Mouse (Mus musculus): ENCODE data around the gene Hoxb6. TPM values are rescaled to one million over a fixed set of nuclear protein-coding genes. Genes with fewer than 3 reads are reported as not detected.

Hoxb6 gene
- total and polyA plus RNA-seq, 3 experiments = 0.53 to 1.1 TPM; not detected in 1

DNA sequence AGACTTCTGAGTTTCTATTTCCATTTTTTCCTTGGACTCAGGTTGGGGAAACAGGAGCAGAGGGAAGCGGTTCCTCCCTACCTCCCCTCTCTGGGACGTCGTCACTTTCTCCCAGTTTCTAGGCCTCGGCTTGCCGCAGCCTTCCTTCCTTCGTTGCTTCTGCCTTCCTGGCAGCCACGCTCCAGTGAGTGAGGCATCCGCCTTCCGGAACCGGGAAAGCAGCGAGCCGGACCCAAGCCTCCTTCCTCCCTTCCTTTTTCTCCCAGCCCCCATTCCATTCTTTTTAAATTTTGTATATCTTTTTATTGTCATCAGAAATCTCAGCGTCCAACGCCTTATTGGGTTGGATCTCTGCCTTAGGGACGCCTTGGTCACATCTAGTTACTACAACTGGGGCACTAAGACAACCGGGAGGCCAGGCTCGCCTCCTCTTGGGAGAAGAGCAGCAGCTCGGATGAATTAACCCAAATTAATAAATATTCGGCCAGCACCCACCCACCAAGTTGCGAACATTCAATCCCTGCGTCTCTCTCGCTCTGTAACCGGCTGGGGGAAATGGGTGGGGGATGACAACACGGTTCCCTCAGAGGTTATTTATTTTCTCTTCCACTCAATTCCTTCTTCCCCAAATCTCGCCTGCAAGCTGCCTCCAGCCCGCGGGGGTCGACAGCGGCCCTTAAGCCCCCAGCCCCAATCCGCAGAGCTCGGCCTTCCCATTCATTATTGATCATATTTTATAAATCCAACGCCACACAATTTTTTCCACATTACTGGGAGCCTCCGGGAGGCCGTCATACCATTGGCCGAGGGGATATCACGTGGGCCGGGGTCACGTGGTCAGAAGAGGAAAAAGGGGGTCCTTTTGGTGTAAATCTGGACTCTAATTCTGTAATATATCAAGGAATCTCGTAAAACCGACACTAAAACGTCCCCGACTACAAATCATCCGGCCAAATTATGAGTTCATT lies 6.2 kb upstream of the Hoxb6 start, which contains the start of gene Hoxb7:
Gene Hoxb7, plus strand, starts transcription at position 853 of the 968 bp plus-strand sequence.
- Histone ChIP-seq H3K4me2 (ENCODE audit: insufficient read depth, low read depth, poor library complexity, severe bottlenecking) (no peak within 1 kb of the TSS), H3K27me3 (replicated peaks) (peaks cover 96% of the 10 kb centered on the region), H3K79me2 (replicated peaks; ENCODE audit: control insufficient read depth, extremely low read depth, insufficient read depth, poor library complexity, severe bottlenecking) (no peaks in the 10 kb centered on the region), H3K36me3 (replicated peaks in 1 of 2; ENCODE audit: control insufficient read depth in 1 of 2, insufficient read depth in 1 of 2, low read length in 1 of 2) (no peaks in the 10 kb centered on the region), H3K4me1 (ENCODE audit: control insufficient read depth in 1 of 2, insufficient read depth in 2 of 2) (peaks cover 3 to 8% of the 10 kb centered on the region in 2 experiments; a peak in 3 of 4 replicates), H3K27ac (ENCODE audit: insufficient read depth, low read depth) (no peak within 1 kb of the TSS), H3K9me3 (replicated peaks; ENCODE audit: low read length) (peaks cover 16% of the 10 kb centered on the region), H3K9ac (ENCODE audit: insufficient read depth, low read depth) (no peak within 1 kb of the TSS), H3K4me3 (replicated peaks in 1 of 3; ENCODE audit: low read depth in 2 of 3, low read length in 2 of 3, poor library complexity in 1 of 3) (no peak within 1 kb of the TSS)
- dilution Hi-C loops (cut with MboI; ENCODE audit: extremely low pct_ligation_motif_present, extremely low pct_unique_long_range_greater_than_20kb, low sequenced_read_pairs) (no loop called here), in situ Hi-C loops (cut with MboI; ENCODE audit: low pct_ligation_motif_present, low pct_unique_long_range_greater_than_20kb, low sequenced_read_pairs) (no loop called here)
- TF ChIP-seq MAFK (IDR thresholded peaks at IDR 0.05; ENCODE audit: insufficient replicate concordance, low read length) (no peak), ELF1 (IDR thresholded peaks at IDR 0.05; ENCODE audit: low read depth, low read length) (no peak), EP300 (IDR thresholded peaks at IDR 0.05; ENCODE audit: low read length) (no peak), RAD21 (IDR thresholded peaks at IDR 0.05; ENCODE audit: low read depth, low read length) (no peak), CHD1 (IDR thresholded peaks at IDR 0.05; ENCODE audit: low read depth, low read length) (no peak), SMC3 (IDR thresholded peaks at IDR 0.05; ENCODE audit: low read depth, low read length) (no peak), SIN3A (IDR thresholded peaks at IDR 0.05; ENCODE audit: low read length) (no peak), BHLHE40 (IDR thresholded peaks at IDR 0.05; ENCODE audit: low read depth, low read length) (no peak), ETS1 (conservative IDR thresholded peaks at IDR 0.05; ENCODE audit: low read depth, low read length) (no peak), JUN (IDR thresholded peaks at IDR 0.05; ENCODE audit: insufficient read depth, low read depth, low read length) (no peak), TCF12 (IDR thresholded peaks at IDR 0.05; ENCODE audit: low read depth, low read length) (no peak), MAX (IDR thresholded peaks at IDR 0.05; ENCODE audit: low read length) (no peak), POLR2A (IDR thresholded peaks at IDR 0.05; ENCODE audit: low read depth, low read length) (no peak), CHD2 (IDR thresholded peaks at IDR 0.05; ENCODE audit: low read length) (no peak), USF2 (conservative IDR thresholded peaks at IDR 0.05; ENCODE audit: low read depth, low read length) (no peak), TBP (conservative IDR thresholded peaks at IDR 0.05; ENCODE audit: low read depth, low read length) (no peak), E2F4 (IDR thresholded peaks at IDR 0.05; ENCODE audit: insufficient replicate concordance, low read depth, low read length) (no peak), USF1 (IDR thresholded peaks at IDR 0.05; ENCODE audit: low read depth, low read length) (no peak), ZC3H11A (IDR thresholded peaks at IDR 0.05; ENCODE audit: low read depth, low read length) (no peak)
- DNase-seq (ENCODE audit: extremely low read depth) = no peak
